Mouse (Mus musculus): Measurements from ENCODE around the gene Msi1. TPM values are rescaled to one million over a fixed set of nuclear protein-coding genes. Genes with fewer than 3 reads are reported as not detected.

Msi1 gene
- polyA plus RNA-seq, 1 experiment from 2014 or later: 136 TPM

DNA sequence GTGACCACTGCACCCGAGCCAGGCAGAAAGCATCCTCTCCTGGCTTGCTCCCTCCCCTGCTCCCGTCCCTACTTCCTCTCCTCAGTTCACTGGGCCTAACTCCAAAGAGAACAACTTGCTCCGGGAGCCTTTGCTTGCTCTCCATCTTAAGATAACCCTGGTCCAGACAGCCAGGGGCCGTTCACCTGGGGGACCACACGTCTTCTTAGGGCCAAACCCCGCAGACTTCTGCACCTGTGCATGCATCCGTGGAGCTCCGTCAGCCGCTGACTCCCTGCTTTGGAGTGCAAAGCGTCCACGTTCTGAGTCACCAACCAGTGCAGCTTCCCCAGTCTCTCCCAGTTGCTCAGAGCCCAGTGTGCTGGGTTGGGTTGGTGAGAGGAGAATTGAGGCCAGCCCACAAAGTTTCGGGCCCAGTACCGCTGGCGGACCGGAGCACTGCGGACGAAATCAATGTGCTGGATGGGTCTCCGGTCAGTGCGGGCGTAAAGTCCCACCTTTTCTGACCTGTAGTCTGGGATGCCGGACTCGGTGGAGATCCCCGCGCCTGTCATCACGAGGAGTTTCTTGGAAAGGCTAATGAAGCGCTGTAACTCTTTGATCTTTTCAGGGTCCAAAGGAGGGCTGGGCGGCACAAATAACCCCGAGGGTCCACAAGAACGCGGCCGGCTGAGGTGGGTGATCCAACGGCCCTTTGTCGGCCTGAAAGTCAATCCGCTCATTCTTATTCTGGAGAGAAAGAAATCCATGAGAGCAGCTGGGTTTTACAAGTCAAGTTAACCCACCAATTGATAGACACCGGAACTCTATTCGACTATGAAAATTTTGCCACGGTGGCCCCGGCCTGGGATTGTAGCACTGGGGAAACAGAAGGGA is 53.2 kb downstream of the Msi1 start:
- H3K36me3 ChIP-seq (ENCODE audit: control insufficient read depth, insufficient read depth, low read length): no peaks in the 10 kb centered on the region
- ATAC-seq (ENCODE audit: low FRiP score) (no peak), DNase-seq (ENCODE audit: low spot score) (no peak)
- H3K4me1 ChIP-seq (replicated peaks; ENCODE audit: control insufficient read depth, insufficient read depth, low read length): peaks cover 3% of the 10 kb centered on the region
- H3K4me2 ChIP-seq (replicated peaks; ENCODE audit: low read depth, low read length): peak overlapping the region; percentile 28
- WGBS: 19% methylated on average over 38 of the region's 38 CpGs
- H3K9ac ChIP-seq (ENCODE audit: low read depth, low read length): 0 out of 2 replicates have a peak overlapping the region, but pooled peaks have one; percentile 5
- 0 out of 2 replicates have a peak overlapping the region, but pooled peaks have one; percentile 0 for H3K4me3 ChIP-seq (ENCODE audit: low read depth, low read length)
- H3K9me3 ChIP-seq (ENCODE audit: control insufficient read depth, low read length): no peaks in the 10 kb centered on the region
- peaks cover 19% of the 10 kb centered on the region for H3K27me3 ChIP-seq (ENCODE audit: control insufficient read depth, insufficient read depth, low read length)
- H3K27ac ChIP-seq (ENCODE audit: low read depth, low read length): no peak overlapping the region

DNA sequence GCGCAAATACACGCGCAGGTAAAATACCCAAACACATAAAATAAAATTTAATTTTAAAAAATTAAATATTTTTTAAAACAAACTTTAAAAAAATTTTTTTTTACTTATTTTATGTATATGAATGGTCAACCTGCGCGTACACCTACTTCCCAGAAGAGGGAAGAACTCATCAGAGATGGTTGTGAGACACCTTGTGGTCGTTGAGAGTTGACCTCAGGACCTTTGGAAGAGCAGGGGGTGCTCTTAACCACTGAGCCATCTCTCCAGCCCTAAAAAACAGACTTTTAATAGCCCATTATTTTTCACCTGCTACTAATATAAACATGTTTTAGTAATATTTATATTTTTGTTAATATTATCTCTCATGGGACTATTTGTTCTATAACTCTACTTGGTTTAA is 54.0 kb downstream of the Msi1 start:
- Histone ChIP-seq H3K4me1 (replicated peaks; ENCODE audit: control insufficient read depth, insufficient read depth, low read length) (peaks cover 3% of the 10 kb centered on the region), H3K9ac (ENCODE audit: low read depth, low read length) (no peak overlapping the region), H3K36me3 (ENCODE audit: control insufficient read depth, insufficient read depth, low read length) (no peaks in the 10 kb centered on the region), H3K4me3 (ENCODE audit: low read depth, low read length) (no peak overlapping the region), H3K27me3 (ENCODE audit: control insufficient read depth, insufficient read depth, low read length) (peaks cover 19% of the 10 kb centered on the region), H3K4me2 (replicated peaks; ENCODE audit: low read depth, low read length) (no peak overlapping the region), H3K9me3 (ENCODE audit: control insufficient read depth, low read length) (no peaks in the 10 kb centered on the region), H3K27ac (ENCODE audit: low read depth, low read length) (no peak overlapping the region)
- 24% methylated on average over 6 of the region's 6 CpGs for WGBS
- no peak for DNase-seq (ENCODE audit: low spot score)
- no peak for ATAC-seq (ENCODE audit: low FRiP score)

DNA sequence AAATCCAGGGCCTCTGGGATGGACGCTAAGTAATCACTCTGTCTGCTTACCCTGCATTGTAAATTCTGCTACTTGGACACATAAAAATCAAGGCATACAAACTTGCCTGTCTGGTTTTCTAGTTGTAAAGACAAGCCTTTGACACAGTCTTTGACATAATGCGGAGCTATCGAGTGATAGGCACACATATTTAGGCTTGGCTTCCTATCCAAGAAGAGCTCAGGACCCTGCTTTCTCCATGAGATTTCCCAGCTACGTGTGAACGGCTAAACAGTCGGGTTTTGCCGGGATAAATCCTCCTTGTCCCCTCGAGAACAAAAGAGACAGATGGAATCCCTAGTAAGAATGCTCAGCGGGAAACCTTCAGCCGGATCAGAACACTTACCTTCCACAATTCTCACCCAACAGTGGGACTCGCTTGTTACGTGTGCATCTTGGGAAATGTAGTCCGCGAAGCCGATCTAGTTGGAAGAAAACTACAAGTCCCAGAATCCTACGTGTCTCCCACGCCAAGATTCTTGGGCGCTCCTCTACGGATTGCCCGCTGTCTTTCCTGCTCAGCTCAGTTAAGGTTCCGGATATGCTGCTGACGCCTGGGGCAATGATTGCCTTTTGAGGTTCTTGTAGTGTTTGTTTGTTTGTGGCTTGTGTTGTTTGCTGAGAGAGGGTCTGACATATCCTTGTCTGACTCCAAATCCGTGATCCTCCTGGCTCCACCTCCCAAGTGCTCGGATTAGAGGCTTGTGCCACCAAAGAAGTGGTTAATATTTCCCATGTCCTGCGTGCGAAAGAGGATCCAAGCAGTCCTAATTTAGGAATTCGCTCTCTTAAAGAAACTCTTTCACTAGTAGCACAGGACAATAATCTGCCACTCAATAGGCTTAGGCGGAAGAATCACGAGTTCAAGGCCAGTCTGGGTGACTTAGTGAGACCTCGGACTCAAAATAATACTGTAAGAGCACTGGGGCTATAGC is 54.8 kb downstream of the Msi1 start, which contains the start of gene Sirt4:
Gene Sirt4, minus strand, starts transcription at position 779 of the 974 bp plus-strand sequence.
- H3K4me3 ChIP-seq (ENCODE audit: low read depth, low read length): peak within 1 kb of the TSS; percentile 28
- no peaks in the 10 kb centered on the region for H3K36me3 ChIP-seq (ENCODE audit: control insufficient read depth, insufficient read depth, low read length)
- H3K9me3 ChIP-seq (ENCODE audit: control insufficient read depth, low read length): no peaks in the 10 kb centered on the region
- peaks cover 19% of the 10 kb centered on the region for H3K27me3 ChIP-seq (ENCODE audit: control insufficient read depth, insufficient read depth, low read length)
- WGBS: 10% methylated on average over 30 of the region's 30 CpGs
- no peak within 1 kb of the TSS for H3K27ac ChIP-seq (ENCODE audit: low read depth, low read length)
- DNase-seq (ENCODE audit: low spot score) (peak; percentile 95), ATAC-seq (ENCODE audit: low FRiP score) (peak; percentile 79)
- H3K4me2 ChIP-seq (replicated peaks; ENCODE audit: low read depth, low read length): peak within 1 kb of the TSS; percentile 40
- peaks cover 3% of the 10 kb centered on the region for H3K4me1 ChIP-seq (replicated peaks; ENCODE audit: control insufficient read depth, insufficient read depth, low read length)
- H3K9ac ChIP-seq (ENCODE audit: low read depth, low read length): peak within 1 kb of the TSS; percentile 28

DNA sequence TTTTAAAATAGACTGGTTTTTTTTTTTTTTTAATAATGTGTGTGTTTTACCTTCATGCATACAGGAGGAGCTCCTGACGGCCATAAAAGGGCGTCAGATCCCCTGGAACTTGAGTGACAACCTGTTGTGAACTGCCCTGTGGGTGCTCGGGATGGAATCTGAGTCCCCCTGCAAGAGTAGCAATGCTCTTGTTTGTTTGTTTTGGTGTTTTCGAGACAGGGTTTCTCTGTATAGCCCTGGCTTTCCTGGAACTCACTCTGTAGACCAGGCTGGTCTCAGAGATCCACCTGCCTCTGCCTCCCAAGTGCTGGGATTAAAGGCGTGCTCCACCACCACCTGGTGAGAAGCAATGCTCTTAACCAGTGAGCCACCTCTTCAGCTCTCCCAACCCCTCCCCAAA is 55.6 kb downstream of the Msi1 start:
- Histone ChIP-seq H3K27me3 (ENCODE audit: control insufficient read depth, insufficient read depth, low read length) (peaks cover 18% of the 10 kb centered on the region), H3K4me1 (replicated peaks; ENCODE audit: control insufficient read depth, insufficient read depth, low read length) (peaks cover 3% of the 10 kb centered on the region), H3K36me3 (ENCODE audit: control insufficient read depth, insufficient read depth, low read length) (no peaks in the 10 kb centered on the region), H3K9me3 (ENCODE audit: control insufficient read depth, low read length) (no peaks in the 10 kb centered on the region), H3K4me3 (ENCODE audit: low read depth, low read length) (no peak overlapping the region), H3K9ac (ENCODE audit: low read depth, low read length) (no peak overlapping the region; the same call in 1 of the 2 replicates), H3K27ac (ENCODE audit: low read depth, low read length) (no peak overlapping the region), H3K4me2 (replicated peaks; ENCODE audit: low read depth, low read length) (peak overlapping the region; percentile 40)
- 66% methylated on average over 5 of the region's 5 CpGs for WGBS
- DNase-seq (ENCODE audit: low spot score) (no peak), ATAC-seq (ENCODE audit: low FRiP score) (no peak)

DNA sequence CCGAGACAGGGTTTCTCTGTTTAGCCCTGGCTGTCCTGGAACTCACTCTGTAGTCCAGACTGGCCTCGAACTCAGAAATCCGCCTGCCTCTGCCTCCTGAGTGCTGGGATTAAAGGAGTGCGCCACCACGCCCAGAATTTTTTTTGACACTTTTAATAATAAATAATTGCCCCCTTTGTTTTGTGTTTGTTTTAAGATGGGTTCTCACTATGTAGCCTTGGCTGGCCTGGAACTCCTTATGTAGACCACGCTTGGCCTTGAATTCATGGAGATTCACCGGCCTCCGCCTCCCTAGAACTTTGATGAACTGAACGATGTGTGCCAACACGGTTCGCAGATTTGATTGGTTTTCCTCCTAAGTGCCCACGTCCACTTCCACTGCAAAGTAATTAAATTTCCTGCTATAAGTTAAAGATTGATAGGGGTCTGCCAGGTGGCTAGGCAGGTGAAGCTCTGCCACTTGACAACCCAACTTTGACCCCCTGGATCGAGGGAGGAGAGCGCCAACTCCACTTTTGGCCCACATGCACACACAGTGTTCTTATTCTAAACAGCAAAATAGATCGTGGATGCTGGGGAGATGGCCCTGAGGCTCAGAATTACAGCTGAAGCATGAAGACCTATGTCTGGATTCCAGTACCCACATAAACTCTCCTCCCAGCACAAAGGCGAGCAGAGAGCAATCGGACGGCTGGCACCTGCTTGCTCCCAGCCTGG is 56.2 kb downstream of the Msi1 start:
- DNase-seq (ENCODE audit: low spot score) (no peak), ATAC-seq (ENCODE audit: low FRiP score) (no peak)
- H3K27me3 ChIP-seq (ENCODE audit: control insufficient read depth, insufficient read depth, low read length): peaks cover 13% of the 10 kb centered on the region
- H3K4me1 ChIP-seq (replicated peaks; ENCODE audit: control insufficient read depth, insufficient read depth, low read length): peaks cover 3% of the 10 kb centered on the region; the same call in 1 of the 2 replicates
- H3K9ac ChIP-seq (ENCODE audit: low read depth, low read length): no peak overlapping the region
- no peak overlapping the region for H3K4me3 ChIP-seq (ENCODE audit: low read depth, low read length)
- no peaks in the 10 kb centered on the region for H3K36me3 ChIP-seq (ENCODE audit: control insufficient read depth, insufficient read depth, low read length)
- H3K27ac ChIP-seq (ENCODE audit: low read depth, low read length): no peak overlapping the region
- no peaks in the 10 kb centered on the region for H3K9me3 ChIP-seq (ENCODE audit: control insufficient read depth, low read length)
- H3K4me2 ChIP-seq (replicated peaks; ENCODE audit: low read depth, low read length): no peak overlapping the region
- 88% methylated on average over 18 of the region's 18 CpGs for WGBS

DNA sequence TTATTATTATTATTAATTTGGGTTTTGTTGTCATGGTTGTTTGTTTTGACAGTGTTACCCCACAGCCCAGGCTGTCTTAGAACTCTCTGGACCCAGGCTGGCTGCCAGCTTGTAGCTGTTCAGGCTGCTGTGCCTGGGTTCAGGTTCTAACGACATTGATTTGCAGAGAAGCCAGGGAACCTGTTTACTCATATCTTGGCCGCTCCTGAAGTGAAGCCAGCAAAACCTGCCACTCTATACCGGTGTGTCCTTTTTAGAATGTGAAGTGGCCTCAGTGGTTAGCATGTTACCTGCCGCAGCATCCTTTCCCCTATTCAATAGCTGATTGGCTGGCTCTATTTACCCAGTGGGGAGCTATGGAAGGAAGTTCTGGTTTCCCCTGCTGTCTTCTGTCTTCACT is 57.3 kb downstream of the Msi1 start:
- no peaks in the 10 kb centered on the region for H3K9me3 ChIP-seq (ENCODE audit: control insufficient read depth, low read length)
- H3K9ac ChIP-seq (ENCODE audit: low read depth, low read length): no peak overlapping the region
- no peaks in the 10 kb centered on the region for H3K36me3 ChIP-seq (ENCODE audit: control insufficient read depth, insufficient read depth, low read length)
- peaks cover 6% of the 10 kb centered on the region; the same call in 1 of the 2 replicates for H3K27me3 ChIP-seq (ENCODE audit: control insufficient read depth, insufficient read depth, low read length)
- DNase-seq (ENCODE audit: low spot score) (no peak), ATAC-seq (ENCODE audit: low FRiP score) (no peak)
- no peak overlapping the region for H3K4me2 ChIP-seq (replicated peaks; ENCODE audit: low read depth, low read length)
- H3K27ac ChIP-seq (ENCODE audit: low read depth, low read length): no peak overlapping the region
- H3K4me3 ChIP-seq (ENCODE audit: low read depth, low read length): no peak overlapping the region
- peaks cover 5% of the 10 kb centered on the region for H3K4me1 ChIP-seq (replicated peaks; ENCODE audit: control insufficient read depth, insufficient read depth, low read length)
- WGBS: 56% methylated on average over 4 of the region's 4 CpGs

DNA sequence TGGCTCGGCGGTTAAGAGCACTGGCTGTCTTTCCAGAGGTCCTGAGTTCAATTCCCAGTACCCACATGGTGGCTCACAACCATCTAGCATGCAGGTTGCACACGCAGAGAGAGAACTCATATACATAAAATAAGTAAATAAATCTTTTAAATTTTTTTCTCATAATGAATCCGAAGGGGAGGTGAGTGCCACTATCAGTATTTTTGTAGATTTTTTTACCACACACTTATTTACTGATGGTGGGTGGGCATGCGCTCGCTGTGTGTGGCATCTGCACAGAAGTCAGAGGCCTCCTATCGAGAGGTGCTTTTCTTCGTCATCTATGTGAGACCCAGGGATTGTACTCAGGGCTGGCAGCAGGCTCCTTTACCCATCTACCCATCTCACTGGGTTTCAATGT is 58.0 kb downstream of the Msi1 start:
- Histone ChIP-seq H3K36me3 (ENCODE audit: control insufficient read depth, insufficient read depth, low read length) (no peaks in the 10 kb centered on the region), H3K27ac (ENCODE audit: low read depth, low read length) (no peak overlapping the region), H3K9me3 (ENCODE audit: control insufficient read depth, low read length) (no peaks in the 10 kb centered on the region), H3K4me2 (replicated peaks; ENCODE audit: low read depth, low read length) (no peak overlapping the region), H3K4me3 (ENCODE audit: low read depth, low read length) (no peak overlapping the region), H3K27me3 (ENCODE audit: control insufficient read depth, insufficient read depth, low read length) (peaks cover 4% of the 10 kb centered on the region; the same call in 1 of the 2 replicates), H3K9ac (ENCODE audit: low read depth, low read length) (no peak overlapping the region), H3K4me1 (replicated peaks; ENCODE audit: control insufficient read depth, insufficient read depth, low read length) (peaks cover 9% of the 10 kb centered on the region)
- 83% methylated on average over 8 of the region's 8 CpGs for WGBS
- ATAC-seq (ENCODE audit: low FRiP score) (no peak), DNase-seq (ENCODE audit: low spot score) (no peak)

DNA sequence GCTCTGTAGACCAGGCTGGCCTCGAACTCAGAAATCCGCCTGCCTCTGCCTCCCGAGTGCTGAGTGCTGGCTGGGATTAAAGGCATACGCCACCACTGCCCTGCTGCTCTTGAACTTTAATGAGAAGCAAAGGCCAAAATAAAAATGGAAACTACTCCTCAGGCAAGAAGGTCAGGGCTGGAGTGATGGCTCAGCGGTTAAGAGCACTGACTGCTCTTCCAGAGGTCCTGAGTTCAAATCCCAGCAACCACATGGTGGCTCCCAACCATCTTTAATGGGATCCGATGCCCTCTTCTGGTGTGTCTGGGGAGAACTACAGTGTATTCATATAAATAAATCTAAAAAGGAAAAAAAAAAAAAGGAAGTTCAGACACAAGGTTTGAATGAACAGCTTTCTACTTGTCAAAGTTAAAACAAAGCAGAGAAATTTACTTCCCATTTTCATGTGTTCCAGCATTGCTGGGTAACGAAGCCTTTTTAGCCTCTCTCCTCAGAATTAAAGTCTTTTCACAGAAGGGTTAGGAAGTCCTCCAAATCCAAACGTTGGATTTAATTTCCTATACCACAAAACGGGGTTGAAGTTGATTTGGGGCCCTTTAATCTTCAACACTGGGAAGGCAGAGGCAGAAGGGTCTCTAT is 58.7 kb downstream of the Msi1 start:
- H3K9ac ChIP-seq (ENCODE audit: low read depth, low read length): no peak overlapping the region
- no peaks in the 10 kb centered on the region for H3K36me3 ChIP-seq (ENCODE audit: control insufficient read depth, insufficient read depth, low read length)
- DNase-seq (ENCODE audit: low spot score) (no peak), ATAC-seq (ENCODE audit: low FRiP score) (no peak)
- H3K27ac ChIP-seq (ENCODE audit: low read depth, low read length): no peak overlapping the region
- H3K4me1 ChIP-seq (replicated peaks; ENCODE audit: control insufficient read depth, insufficient read depth, low read length): peaks cover 6% of the 10 kb centered on the region; the same call in 1 of the 2 replicates
- H3K4me2 ChIP-seq (replicated peaks; ENCODE audit: low read depth, low read length): no peak overlapping the region
- WGBS: 72% methylated on average over 9 of the region's 9 CpGs
- H3K27me3 ChIP-seq (ENCODE audit: control insufficient read depth, insufficient read depth, low read length): no peaks in the 10 kb centered on the region
- H3K9me3 ChIP-seq (ENCODE audit: control insufficient read depth, low read length): no peaks in the 10 kb centered on the region
- no peak overlapping the region for H3K4me3 ChIP-seq (ENCODE audit: low read depth, low read length)

Measured in hindbrain, embryonic 11.5 days (tissue).